8 mouse cellular contexts compared by ENCODE assay signal in the genomic region with DNA sequence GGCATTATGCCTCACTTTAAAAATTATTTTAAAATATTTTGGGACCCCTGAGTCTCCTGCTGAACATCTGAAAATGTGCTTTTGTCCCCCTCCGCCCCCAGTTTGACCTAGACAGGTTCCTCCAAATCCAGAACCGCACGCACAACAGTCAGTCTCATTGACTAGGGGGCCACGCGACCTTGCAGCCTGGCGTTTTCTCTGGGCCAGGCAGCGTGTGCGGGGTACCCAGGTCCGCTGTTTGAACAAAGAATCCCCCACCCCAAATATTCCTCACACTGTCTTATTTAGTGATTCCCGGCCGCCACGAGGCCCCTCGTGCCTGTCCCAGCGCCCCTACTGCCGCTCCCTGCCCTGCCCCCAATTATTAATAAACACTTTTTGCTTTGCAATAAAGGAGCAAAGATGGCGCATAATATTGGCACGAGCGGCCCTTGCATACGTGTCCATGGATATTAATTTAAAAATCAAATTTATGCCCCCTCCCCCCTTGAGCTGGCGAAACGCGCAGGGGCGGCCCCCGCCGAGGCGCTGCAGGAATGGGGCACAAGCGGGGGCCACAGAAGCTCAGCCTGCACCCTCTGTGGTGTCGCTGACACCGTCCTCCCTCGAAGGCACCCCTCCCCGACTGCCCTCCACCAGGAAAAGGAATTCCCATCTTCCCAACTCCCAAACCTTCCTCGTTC. TPM values are rescaled to one million over a fixed set of nuclear protein-coding genes. Genes with fewer than 3 reads are reported as not detected.
DNase-seq lines count a peak whose midpoint lies in the region; ATAC-seq and TF ChIP-seq lines count a peak whose summit lies in the region.

No protein-coding gene starts in this region.

- TF ChIP-seq CTCF in E14TG2a.4 (conservative IDR thresholded peaks at IDR 0.05; ENCODE audit: low read length), result no peak

- no peak for ATAC-seq in forebrain, embryonic 16.5 days
- ATAC-seq in kidney, embryonic 16.5 days (ENCODE audit: low FRiP score, low TSS enrichment), result no peak
- ATAC-seq in midbrain, embryonic 13.5 days, result no peak

- no peak overlapping the region for H3K27ac ChIP-seq in forebrain, embryonic 16.5 days (ENCODE audit: low read length)
- peak overlapping the region; percentile 98 for H3K27ac ChIP-seq in kidney, embryonic 16.5 days (ENCODE audit: low read length)
- H3K27ac ChIP-seq in midbrain, embryonic 13.5 days, result peak overlapping the region; percentile 76

- peak; percentile 52 for DNase-seq in adrenal gland, adult 2 months
- DNase-seq in adrenal gland, adult 8-10 months, result no peak
- no peak for DNase-seq in layer of hippocampus, adult 8-10 months (ENCODE audit: low spot score in 2 of 2)
- DNase-seq in ovary, postnatal 36 days (ENCODE audit: low spot score), result no peak

- no peaks in the 10 kb centered on the region for H3K9me3 ChIP-seq in E14TG2a.4 (ENCODE audit: low read length)
- no peaks in the 10 kb centered on the region for H3K9me3 ChIP-seq in forebrain, embryonic 16.5 days (ENCODE audit: control insufficient read depth, low read length)
- no peaks in the 10 kb centered on the region for H3K9me3 ChIP-seq in kidney, embryonic 16.5 days (ENCODE audit: low read length)
- H3K9me3 ChIP-seq in midbrain, embryonic 13.5 days, result no peaks in the 10 kb centered on the region

- under 1% methylated on average over 32 of the region's 32 CpGs for WGBS in forebrain, embryonic 16.5 days
- under 1% methylated on average over 32 of the region's 32 CpGs for WGBS in kidney, embryonic 16.5 days
- under 1% methylated on average over 32 of the region's 32 CpGs for WGBS in midbrain, embryonic 13.5 days

- H3K4me2 ChIP-seq in forebrain, embryonic 16.5 days (ENCODE audit: low read length), result peak overlapping the region; percentile 92
- H3K4me2 ChIP-seq in kidney, embryonic 16.5 days (replicated peaks; ENCODE audit: low read depth, low read length), result peak overlapping the region; percentile 96
- H3K4me2 ChIP-seq in midbrain, embryonic 13.5 days (replicated peaks), result peak overlapping the region; percentile 76

- H3K27me3 ChIP-seq in E14TG2a.4 (ENCODE audit: insufficient read depth, low read length), result peaks cover 15% of the 10 kb centered on the region
- peaks cover 40% of the 10 kb centered on the region for H3K27me3 ChIP-seq in forebrain, embryonic 16.5 days (replicated peaks; ENCODE audit: control insufficient read depth, insufficient read depth, low read length)
- H3K27me3 ChIP-seq in kidney, embryonic 16.5 days (ENCODE audit: insufficient read depth, low read length), result no peaks in the 10 kb centered on the region
- H3K27me3 ChIP-seq in midbrain, embryonic 13.5 days, result peaks cover 44% of the 10 kb centered on the region

- peaks cover 72% of the 10 kb centered on the region for H3K4me1 ChIP-seq in E14TG2a.4 (replicated peaks; ENCODE audit: low read depth, low read length)
- H3K4me1 ChIP-seq in forebrain, embryonic 16.5 days (replicated peaks; ENCODE audit: control insufficient read depth, insufficient read depth, low read length), result peaks cover 62% of the 10 kb centered on the region
- peaks cover 46% of the 10 kb centered on the region for H3K4me1 ChIP-seq in kidney, embryonic 16.5 days (ENCODE audit: insufficient read depth, low read length)
- peaks cover 86% of the 10 kb centered on the region for H3K4me1 ChIP-seq in midbrain, embryonic 13.5 days (replicated peaks)

- peak overlapping the region; percentile 92 for H3K4me3 ChIP-seq in E14TG2a.4 (replicated peaks; ENCODE audit: low read length)
- peak overlapping the region; percentile 57 for H3K4me3 ChIP-seq in forebrain, embryonic 16.5 days (replicated peaks; ENCODE audit: low read length)
- peak overlapping the region; percentile 85 for H3K4me3 ChIP-seq in kidney, embryonic 16.5 days (ENCODE audit: low read length)
- H3K4me3 ChIP-seq in midbrain, embryonic 13.5 days (replicated peaks), result peak overlapping the region; percentile 61

- H3K9ac ChIP-seq in forebrain, embryonic 16.5 days (replicated peaks; ENCODE audit: low read depth, low read length), result peak overlapping the region; percentile 66
- peak overlapping the region; percentile 76 for H3K9ac ChIP-seq in kidney, embryonic 16.5 days (replicated peaks; ENCODE audit: low read length)
- H3K9ac ChIP-seq in midbrain, embryonic 13.5 days (replicated peaks), result peak overlapping the region; percentile 78

- peaks cover 42% of the 10 kb centered on the region for H3K36me3 ChIP-seq in E14TG2a.4 (ENCODE audit: insufficient read depth, low read length)
- no peaks in the 10 kb centered on the region for H3K36me3 ChIP-seq in forebrain, embryonic 16.5 days (ENCODE audit: control insufficient read depth, insufficient read depth)
- peaks cover 36% of the 10 kb centered on the region for H3K36me3 ChIP-seq in kidney, embryonic 16.5 days (ENCODE audit: insufficient read depth, low read length)
- H3K36me3 ChIP-seq in midbrain, embryonic 13.5 days, result peaks cover 27% of the 10 kb centered on the region

RNA-seq across cellular contexts. Expression of a gene that starts 0.9 kb away (rescaled TPM):
- 100 to 1,000 TPM; 105 to 244 TPM for total RNA-seq in adrenal gland, adult 2 months (2021)
- 115 and 133 TPM in 2 replicates for polyA plus RNA-seq in adrenal gland, adult 2 months (2012; rRNA removed)
- 100 to 1,000 TPM; 177 to 201 (median 190) TPM for total RNA-seq in adrenal gland, adult 8-10 months (2022)
- 31.4 and 40.7 TPM in 2 replicates for polyA plus RNA-seq in forebrain, embryonic 16.5 days (2015; fragmentation: Nextera tagmentation; extraction: Ambion mirVana)
- 185 and 234 TPM in 2 replicates for polyA plus RNA-seq in kidney, embryonic 16.5 days (2015; fragmentation: Nextera tagmentation; extraction: Ambion mirVana)
- polyA plus RNA-seq in midbrain, embryonic 13.5 days (2015; fragmentation: Nextera tagmentation; extraction: Ambion mirVana), result 141 and 143 TPM in 2 replicates
- 10 to 100 TPM; 41.8 to 55.1 (median 48.8) TPM for total RNA-seq in layer of hippocampus, adult 8-10 months (2022)

RNA-seq across cellular contexts. Expression of a gene that starts 23.9 kb away (rescaled TPM):
- total RNA-seq in adrenal gland, adult 2 months (2021), result 10 to 100 TPM; 20.5 to 27.0 TPM
- polyA plus RNA-seq in adrenal gland, adult 2 months (2012; rRNA removed), result 7.8 and 9.5 TPM in 2 replicates
- total RNA-seq in adrenal gland, adult 8-10 months (2022), result 10 to 100 TPM; 27.1 to 39.7 (median 31.2) TPM
- 36.7 and 42.8 TPM in 2 replicates for polyA plus RNA-seq in forebrain, embryonic 16.5 days (2015; fragmentation: Nextera tagmentation; extraction: Ambion mirVana)
- 31.4 and 33.7 TPM in 2 replicates for polyA plus RNA-seq in kidney, embryonic 16.5 days (2015; fragmentation: Nextera tagmentation; extraction: Ambion mirVana)
- polyA plus RNA-seq in midbrain, embryonic 13.5 days (2015; fragmentation: Nextera tagmentation; extraction: Ambion mirVana), result 36.4 and 37.8 TPM in 2 replicates
- total RNA-seq in layer of hippocampus, adult 8-10 months (2022), result 10 to 100 TPM; 25.4 to 28.8 (median 26.5) TPM

RNA-seq across cellular contexts. Expression of a gene that starts 42.5 kb away (rescaled TPM):
- total RNA-seq in adrenal gland, adult 2 months (2021), result under 1 TPM in 1 of 2 experiments, not detected in 1; 0.14 TPM
- polyA plus RNA-seq in adrenal gland, adult 2 months (2012; rRNA removed), result 0.07 TPM in 1 of 2 replicates, not detected in the other
- total RNA-seq in adrenal gland, adult 8-10 months (2022), result under 1 TPM in 3 of 4 experiments, not detected in 1; 0.31 to 0.46 (median 0.32) TPM
- 11.6 and 19.7 TPM in 2 replicates for polyA plus RNA-seq in forebrain, embryonic 16.5 days (2015; fragmentation: Nextera tagmentation; extraction: Ambion mirVana)
- polyA plus RNA-seq in kidney, embryonic 16.5 days (2015; fragmentation: Nextera tagmentation; extraction: Ambion mirVana), result 2.9 and 3.1 TPM in 2 replicates
- 61.2 and 66.9 TPM in 2 replicates for polyA plus RNA-seq in midbrain, embryonic 13.5 days (2015; fragmentation: Nextera tagmentation; extraction: Ambion mirVana)
- total RNA-seq in layer of hippocampus, adult 8-10 months (2022), result not detected
